Mouse (Mus musculus): Measurements from ENCODE around the gene Dynlrb1.

- no peak for TF ChIP-seq CTCF (IDR thresholded peaks at IDR 0.05; ENCODE audit: extremely low read depth, insufficient read depth, insufficient read length, insufficient replicate concordance)
- no peak for TF ChIP-seq POLR2A (IDR thresholded peaks at IDR 0.05; ENCODE audit: low read depth, low read length)
Measured at GRCm38 (mm10) chr2:155276621-155277175, 40.4 kb downstream of the Dynlrb1 start.
